Mouse (Mus musculus) kidney, adult 11 months (tissue): ENCODE data around the gene Gnb1l.

Experiments used
- DNase-seq: peaks from one replicate; pipeline ENCODE4 v3.0.0; 2022

Gene Gnb1l

DNA sequence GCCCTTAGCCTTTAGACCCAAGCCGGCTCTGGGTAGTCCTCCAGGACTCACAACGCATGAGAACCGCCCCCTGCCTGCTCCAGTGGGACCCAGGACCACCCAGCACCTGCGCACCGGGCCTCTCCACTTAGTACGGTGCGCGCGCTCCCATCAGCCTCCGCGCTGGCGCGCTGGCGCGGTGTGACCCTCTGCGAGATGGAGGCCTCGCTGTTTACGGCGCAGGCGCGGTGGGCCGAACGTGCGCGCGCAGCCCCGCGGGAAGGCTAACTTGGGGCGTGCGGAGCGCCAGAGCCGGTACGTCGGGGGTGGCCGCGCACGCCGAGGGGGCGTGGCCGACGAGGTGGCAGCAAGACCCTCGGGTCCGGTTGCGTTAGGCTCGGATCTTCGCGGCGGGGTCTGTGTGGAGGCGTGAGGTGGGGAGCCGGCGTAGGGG lies at the start of gene Gnb1l, which contains the start of gene Rtl10:
TSS of gene Gnb1l (plus strand) at position 156 of the 433 bp plus-strand sequence.
TSS of gene Rtl10 (plus strand) at position 344 of the 433 bp plus-strand sequence.
- peak; percentile 90 for DNase-seq

DNA sequence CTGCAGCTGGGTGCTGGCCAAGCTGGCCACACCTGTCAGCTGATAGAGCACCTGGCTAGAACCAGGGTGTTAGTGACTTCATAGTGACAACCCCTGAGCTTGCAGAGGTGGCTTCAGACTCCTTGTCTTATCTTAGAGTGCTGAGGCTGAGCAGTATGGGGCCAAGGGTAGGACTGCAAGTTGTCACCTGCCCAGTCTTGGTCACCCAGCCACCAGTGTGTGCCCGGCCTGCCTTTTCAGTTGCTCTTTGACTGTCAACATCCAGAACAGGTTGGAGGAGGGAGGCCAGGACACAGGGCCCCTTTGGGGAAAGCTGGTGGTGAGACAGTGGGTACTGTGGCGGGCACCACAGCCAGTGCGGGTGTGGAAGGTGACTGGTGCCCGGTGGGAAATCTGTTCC lies 49.5 kb upstream of the Gnb1l start:
- DNase-seq, result no peak

DNA sequence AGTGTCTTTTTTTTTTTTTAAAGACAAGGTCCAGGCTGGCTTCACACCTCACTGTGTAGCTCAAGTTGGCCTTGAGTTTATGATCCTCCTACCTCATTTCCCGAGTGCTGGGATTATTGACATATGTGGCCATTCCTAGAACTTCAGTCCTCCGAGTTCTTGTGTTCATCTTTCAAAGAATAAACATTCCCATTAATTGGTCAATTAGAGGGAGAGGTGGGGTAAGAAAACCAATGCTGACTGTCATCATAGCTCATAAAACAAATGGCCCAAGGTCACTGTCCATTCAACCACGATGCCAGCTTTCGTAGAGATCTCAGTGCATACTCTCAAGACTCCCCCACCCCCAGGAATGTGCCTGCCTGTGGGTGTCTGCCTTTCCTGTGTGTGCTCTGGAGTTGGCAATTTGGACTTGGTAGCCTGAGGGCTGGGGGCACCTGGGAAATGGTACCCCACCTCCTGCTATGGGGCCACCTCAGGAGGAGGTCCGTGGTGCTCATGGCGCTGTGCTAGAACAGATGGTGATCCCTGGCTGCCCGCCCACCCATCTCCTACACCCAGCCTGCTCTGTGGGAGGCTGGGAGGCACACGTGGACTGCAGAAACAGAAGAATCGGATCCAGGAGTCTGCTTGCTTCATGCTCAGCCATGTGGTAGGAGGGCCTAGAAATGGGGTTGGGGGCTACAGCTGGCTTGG lies 46.9 kb upstream of the Gnb1l start:
- DNase-seq, result no peak

DNA sequence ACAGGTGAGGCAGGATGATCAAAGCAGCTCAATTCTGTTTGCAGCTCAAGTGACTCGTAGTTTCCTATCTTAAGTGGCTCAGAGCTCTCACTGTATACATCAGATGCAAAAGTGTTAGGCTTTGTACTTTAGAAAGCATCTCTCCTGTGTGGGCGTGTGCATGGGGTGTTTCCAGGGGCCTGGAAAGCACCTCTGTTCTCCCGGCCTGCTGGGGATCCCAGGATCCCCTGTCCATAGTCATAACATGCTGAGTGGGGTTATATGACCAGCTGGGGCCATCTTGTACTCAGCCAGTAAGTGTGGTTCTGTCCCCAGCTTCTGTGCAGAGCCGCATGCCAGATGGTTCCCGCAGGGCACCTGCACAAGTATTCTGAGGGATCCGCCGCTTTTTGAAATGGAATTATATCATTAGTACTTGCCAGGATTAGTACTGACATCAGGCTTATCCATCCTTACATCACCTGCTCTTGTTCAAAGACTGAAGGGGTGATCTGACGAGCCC lies 46.1 kb upstream of the Gnb1l start:
- DNase-seq, result no peak

DNA sequence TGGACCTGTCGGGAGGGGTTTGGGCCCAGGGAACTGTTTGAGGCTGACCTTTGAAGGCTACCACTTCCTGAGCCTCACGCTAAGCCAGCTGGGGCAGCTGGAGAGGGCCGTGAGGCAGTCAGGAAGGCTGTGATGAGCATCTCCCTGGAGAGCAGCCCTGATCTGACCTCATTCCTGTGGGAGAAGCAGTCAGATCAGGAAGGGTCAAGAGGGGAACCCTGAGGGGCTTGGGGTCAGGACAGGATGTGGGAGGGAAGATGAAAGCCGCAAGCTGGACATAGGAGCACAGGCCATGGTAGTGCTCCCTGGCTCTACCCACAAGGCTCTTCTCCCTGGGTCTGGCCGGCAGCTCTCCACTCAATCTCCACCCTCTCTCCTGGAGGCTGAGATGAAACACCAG lies 44.7 kb upstream of the Gnb1l start:
- DNase-seq, result peak; percentile 24

DNA sequence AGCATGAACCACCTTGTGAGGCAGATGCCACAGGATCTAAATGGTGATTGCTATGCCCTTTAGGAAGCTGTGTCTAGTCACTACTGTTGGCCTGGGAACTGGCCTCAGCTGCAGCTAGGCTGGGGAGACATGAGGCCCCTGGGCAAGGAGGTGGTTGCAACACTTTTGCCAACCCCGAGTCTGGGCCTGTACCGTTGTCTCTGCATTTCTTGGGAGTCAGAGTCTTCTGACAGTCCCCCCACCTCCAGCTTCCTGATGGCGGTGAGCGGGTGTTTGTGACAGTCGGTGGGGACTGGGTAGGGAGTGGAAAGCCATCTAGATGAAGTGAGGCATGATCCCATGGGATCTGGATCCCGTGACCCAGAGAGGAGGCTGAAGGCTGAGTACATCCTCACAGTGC lies 43.1 kb upstream of the Gnb1l start:
- DNase-seq, result no peak

DNA sequence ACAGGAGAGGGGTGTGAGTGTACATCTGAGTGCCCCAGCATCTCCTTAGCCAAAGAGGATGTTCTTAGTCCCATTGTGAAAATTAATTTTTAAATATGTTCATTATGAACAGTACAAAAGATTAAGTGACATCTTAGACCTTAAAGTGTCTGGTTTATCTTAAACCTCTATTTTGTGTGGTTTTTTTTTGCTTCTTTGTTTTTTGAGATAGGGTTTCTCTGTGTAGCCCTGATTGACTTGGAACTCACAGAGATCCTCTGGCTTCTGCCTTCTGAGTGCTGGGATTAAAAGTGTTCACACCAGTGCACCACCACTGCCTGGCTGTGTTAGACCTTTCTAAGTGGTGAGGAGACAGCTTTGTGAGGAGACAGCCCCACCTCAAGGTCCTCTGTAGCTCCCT lies 39.9 kb upstream of the Gnb1l start:
- DNase-seq, result no peak

DNA sequence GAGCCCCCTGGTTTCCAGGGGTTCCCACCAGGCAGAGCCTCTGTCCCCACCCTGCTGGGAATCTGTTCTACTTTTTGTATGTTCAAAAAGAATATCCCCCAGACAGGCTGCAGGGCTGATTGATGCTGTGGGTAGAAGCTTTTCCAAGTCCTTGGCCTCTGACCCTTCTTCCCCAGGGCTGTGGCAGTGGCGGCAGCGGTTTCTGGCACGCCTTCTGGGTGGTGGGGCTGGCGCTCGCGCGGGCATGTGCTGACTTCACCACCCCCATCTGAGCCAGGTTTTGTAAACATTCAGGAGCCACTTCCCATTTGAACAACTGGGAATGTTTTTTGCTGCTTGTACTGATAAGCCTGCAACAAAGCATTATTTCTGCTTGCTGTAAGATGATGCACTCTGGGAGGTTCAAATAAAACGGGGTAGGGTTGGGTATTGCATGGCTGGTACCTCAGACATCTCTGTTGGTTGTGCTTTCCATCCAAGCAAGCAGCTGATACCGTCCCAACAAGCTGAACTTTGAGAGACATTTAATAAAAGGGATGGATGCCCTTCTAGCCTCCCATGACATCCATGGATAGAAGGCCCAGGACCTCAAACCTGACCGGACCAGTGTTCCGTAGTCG lies 39.1 kb upstream of the Gnb1l start:
- no peak for DNase-seq

DNA sequence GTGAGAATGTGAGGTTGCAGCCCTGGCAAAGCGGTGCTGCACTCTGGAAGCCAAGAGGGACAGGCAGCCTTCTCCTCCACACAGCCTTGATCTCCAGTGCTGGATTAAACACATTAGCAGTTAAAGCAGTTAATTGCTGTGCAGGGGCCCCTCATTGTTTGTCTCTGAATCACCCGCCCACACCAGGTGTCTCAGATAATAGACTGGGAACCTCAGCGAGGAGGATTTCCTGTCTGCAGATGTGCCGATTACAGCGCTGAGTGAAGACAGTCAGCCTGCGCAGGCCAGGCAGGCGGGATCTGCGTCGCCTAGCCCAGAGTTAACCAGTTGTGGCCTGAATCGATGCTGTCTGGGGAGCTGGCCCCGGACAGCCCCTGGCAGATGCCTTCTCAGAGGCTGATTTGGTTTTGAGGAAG lies 38.5 kb upstream of the Gnb1l start:
- DNase-seq, result no peak

DNA sequence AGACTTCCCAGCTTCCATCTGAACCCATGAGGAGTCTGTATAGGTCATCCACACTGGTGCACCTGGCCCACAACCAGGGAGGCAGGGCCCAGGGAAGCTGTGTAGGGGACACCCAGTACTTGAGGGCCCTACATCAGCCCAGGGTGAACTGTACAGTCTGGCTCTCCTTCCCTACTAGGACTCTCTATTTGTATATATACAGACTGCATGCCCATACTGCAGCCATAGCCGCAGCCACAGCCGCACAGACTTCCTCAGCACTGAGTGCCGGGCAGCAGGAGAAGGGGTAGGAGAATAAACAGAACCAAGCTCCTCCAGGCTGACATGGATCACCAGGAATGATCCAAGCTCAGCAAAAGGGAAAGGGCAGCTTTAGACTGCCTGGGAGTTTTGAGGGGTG lies 37.7 kb upstream of the Gnb1l start:
- no peak for DNase-seq

DNA sequence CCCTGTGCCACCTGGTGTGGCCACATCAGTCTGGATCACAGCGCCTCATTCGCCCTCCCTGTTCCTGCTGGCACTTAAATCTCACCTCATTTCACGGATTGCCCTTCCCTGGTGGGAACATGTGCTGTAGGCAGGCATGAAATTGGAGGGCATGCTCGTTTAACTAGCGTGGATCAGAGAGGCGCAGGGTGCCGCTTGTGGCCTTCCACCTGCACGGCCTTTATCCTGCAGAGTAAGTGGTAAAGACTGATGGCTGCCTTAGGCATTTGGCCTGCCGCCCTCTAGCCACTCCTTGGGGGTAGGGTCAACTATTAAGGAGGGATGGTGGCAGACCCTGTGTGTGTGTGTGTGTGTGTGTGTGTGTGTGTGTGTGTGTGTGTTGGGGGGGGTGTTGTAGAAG lies 36.5 kb upstream of the Gnb1l start:
- DNase-seq, result no peak

DNA sequence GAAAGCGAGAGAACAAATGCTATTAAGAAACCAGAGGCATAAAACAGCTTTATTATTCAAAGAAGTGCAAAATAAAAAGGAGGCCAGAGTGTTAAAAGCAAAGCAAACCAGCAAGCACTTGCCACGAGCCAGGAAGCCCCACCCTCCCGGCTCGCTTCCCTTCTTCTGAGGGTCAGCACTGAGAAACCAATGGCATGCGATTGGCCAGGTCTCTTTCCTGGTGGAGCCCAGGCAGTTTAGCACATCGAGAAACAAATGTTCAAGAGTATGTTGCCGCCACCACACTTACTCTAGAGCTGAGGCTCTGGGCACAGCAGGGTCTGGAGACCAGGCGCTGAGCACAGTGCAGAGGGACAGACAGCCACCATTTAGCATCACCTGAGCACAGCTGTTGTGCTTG lies 35.9 kb upstream of the Gnb1l start:
- DNase-seq, result no peak

DNA sequence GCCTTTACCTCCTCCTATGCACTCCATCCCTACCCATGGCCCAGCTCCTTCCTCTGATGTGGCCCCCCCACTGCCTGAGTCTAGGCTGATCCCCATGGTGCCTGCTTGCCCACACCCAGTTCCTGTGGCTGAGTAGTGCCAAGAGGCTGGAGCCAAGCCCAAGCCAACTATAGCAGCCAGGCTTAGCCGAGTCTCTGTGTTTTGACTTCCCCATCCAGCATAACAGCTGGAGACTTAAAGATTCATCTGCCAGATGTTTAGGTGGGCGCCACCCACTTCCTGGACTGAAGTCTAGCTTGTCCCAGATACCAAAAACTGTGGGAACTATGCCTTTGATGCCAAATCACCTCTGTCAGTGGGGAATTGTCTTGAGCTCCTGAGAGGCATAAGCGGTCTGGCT lies 34.2 kb upstream of the Gnb1l start:
- DNase-seq, result no peak

DNA sequence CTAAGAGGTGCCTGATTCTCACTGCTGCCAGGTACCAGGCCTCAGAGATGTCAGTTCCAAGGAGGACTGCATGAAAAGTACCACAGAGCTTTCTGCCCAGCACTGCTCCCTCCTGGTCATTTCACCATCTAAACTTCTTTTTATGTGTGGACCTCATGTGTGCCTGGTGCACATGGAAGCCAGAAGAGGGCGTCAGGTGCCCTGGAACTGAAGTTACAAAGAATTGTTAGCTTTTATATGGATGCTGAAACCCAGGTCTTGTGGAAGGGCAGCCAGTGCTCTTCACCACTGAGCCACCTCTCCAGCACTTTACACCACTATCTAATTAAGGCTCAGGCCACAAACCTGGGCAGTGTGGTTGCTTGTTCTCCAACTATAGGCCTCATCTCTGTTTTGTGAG lies 27.7 kb upstream of the Gnb1l start:
- DNase-seq, result no peak

DNA sequence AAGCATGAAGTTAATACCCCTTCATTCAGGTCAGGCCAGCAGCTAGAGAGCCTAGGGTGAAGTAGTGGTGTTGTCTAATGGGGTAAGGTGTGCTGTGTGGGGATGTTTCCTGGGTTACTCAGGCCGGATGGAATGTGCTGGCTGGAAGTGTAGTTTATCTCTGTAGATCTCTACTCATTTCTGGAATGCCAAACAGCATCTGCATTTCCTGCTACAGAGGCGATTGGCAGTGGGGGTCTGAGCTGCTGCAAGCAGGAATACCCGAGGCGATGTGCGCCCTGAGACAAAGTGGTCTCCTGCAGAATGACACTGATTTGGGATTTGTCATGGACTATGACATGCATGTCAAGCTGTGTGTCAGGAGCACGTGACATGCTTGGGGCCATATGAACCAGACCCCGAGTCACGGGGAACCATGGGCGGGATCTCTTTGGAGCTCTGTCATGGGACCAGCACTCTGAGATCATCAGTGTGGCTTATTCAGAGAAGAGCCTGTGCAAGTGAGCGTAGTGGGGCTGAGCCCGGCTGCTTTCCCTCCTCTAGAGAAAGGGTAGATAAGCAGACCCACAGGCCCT lies 27.0 kb upstream of the Gnb1l start:
- no peak for DNase-seq

DNA sequence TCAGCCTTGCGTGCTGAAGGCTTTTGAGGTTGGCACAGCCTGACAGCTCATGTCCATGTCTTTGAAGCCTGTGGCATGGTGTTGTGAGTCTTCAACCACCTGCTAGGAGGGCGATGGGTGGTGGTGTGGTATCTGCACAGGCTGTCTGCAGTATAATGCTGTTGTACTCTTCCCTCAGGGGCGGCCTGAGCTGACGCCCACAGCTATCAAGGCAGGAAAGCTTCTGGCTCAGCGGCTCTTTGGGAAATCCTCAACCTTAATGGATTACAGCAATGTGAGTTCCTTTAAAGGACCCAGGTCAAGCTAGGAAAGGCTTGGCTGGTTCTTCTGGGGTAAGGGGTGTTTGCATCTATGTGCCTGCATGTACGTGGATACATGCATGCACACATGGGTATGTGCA lies 26.5 kb upstream of the Gnb1l start:
- DNase-seq, result no peak

DNA sequence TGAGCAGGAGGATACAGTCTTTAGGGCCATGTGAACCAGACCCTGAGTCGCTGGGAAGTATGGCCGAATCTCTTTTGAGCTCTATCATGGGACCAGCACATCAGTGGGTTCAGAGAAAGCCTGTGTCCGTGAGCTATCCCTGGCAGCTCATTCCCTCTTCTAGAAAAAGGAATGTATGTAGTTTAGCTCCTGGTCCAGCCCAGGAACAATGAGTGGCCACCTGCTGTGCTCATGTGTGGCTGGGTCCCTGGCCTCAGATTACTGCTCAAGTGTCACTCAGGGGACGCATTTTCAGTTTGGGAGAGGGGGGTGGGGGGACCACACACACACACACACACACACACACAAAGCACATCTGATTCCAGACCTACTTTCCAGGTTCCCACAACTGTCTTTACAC lies 26.1 kb upstream of the Gnb1l start:
- DNase-seq, result no peak

DNA sequence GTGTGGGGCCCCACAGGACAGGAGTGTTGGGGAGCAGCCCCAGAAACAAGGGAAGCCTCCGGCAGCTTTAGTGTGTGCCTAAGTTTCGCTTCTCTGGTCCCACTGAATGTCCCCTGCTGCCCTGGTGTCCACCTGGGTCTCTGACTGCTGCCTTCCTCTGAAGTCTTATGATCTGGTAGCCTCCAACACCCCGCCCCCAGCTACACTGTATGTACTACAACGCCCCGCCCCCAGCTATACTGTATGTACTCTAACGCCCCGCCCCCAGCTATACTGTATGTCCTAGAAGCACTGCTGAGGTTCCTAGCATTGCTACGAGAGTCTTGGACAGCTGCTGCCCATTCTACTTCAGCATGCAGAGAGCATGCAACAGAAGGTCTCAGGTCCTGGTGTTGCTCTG lies 25.5 kb upstream of the Gnb1l start:
- no peak for DNase-seq

DNA sequence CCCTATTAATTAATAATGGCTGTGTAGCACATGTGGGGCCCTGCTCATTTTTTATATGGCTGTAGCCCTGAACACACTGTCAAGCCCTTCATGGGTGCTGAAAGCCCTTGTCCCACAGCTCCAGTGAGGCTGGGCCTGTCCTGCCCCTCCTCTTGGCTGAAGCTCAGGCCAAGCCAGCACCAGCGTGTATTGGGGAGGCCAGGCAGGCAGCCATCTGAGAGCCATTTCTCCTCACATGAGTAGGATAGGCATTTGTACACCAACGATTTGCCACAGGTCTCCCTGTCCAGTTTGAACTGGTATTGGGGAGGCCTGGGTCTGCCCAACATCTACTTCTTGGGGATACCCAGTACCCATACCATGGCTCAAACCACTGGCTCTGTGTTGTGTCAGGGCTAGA lies 24.5 kb upstream of the Gnb1l start:
- no peak for DNase-seq

DNA sequence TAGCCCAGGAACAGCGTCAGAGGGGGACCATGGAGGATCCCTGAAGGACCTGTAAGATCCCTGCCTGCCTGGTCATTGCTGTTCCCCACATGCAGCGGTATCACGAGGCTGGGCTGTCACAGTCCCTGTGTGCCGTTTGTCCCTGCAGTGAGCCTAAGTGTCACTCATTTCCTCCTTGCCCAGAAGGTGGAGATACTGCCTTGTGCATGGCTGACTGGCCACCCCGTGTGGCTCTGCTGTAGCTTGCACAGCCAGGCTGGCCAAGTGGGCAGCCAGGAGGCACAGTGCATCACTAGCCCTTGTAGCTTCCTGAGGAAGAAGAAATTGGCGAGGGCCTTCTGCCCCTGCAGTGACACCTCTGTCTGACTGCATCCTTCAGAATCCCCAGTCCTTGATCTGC lies 20.5 kb upstream of the Gnb1l start:
- DNase-seq, result no peak

DNA sequence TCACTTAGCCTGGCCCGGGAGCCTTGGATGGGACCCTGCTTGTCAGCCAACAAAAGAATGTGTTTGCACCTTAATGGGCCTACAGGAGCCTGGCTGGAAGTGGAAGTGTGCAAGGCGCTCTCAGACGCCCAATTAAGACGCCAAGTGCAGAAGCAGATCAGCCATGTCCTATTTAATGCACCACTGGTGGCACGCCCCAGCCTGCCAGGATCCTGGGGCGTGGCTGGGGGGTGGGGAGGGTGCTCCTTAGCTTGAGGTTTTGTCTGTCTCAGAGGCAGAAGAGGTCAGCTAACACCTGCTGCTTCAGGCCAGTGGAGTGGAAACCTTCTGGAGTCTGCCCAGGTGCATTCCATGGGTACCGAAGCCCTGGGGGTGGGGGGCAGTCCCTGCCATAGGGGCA lies 18.8 kb upstream of the Gnb1l start:
- DNase-seq, result peak; percentile 35

DNA sequence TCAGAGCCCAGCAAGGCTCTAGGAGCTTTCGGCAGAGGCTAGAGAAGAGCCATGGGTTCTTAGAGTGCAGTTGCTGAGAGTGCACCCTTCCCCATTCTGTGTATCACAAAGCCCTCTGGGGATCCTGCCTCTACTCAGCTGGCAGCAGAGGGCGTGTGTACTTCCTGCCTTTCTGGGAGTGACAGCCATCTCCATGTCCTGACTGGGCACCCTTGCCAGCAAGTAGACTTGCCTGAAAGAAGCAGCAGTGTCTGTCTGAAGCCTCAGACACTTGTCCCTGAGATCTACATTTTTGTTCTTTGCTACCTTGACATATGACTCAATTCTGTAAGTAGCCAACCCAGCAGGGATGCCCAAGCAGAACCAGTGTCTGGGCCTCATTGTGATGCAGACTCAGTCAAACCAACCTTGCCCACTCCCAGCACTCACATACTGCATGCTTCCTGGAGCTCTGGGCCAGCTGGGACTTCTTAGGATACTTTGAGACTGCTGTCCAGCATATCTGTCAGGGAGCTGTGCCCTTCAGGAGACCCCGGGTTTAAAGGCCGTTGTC lies 17.5 kb upstream of the Gnb1l start:
- no peak for DNase-seq

DNA sequence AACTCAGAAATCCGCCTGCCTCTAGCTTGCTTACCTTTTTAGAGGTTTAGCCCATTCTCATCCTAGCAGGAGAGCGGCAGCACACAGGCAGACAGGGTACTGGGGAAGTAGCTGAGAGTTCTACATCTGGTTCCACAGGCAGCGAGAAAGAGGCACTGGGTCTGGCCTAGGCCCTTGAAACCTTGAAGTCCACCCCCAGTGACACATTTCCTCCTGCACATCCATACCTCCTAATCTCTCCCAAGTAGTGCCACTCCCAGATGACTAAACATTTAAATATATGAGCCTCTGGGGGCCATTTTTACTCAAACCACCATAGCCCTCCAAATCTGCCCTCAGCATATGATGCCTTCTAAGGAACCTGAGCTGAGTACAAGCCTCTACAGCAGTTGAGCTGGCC lies 16.1 kb upstream of the Gnb1l start:
- DNase-seq, result no peak

DNA sequence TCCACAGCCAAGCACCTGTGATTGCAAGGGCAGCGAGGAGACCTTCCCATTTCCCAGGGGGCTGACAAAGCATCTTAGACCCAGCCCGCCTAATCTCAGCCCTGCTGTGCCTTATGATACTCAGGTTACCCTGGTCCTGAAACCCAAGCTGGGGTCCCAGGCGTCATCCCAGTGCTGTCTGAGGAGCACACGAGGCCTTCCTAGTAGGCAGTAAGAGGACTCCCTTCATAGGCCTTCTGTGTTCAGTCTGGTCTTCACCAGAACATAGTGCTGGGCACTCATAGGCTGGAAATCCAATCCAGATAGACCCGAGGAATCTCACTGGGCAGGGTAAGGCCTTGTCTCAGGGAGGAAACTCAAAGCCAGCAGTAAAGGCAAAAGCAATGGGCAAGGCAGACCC lies 14.7 kb upstream of the Gnb1l start:
- DNase-seq, result no peak
